Mouse (Mus musculus) right cerebral cortex, postnatal 4 days (tissue): Measurements from ENCODE around the gene Ncoa3.

Experiments
- DNase-seq: peaks from one replicate; pipeline ENCODE4 v3.0.0-alpha.2; 2022

Gene Ncoa3

DNA sequence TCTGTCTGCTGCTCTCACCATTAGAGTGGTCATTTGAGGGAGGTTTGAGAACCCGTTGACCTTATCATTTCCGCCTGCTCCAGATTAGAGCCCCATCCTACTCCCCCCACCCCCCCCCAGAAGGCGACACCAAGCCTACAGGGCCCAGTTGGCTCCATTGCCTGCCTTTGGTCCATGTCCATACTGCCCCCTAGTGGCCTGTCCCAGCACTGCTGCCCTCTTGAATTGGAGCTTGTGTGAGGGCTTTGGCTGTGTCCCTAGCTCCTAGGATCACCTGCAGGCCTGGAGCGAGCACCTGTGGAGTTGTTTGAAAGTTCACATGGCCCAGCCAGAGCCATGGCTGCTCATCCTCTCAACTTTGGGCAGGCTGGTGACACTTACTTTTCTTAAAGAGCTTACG lies 89.8 kb downstream of the Ncoa3 start:
- peak; percentile 79 for DNase-seq

DNA sequence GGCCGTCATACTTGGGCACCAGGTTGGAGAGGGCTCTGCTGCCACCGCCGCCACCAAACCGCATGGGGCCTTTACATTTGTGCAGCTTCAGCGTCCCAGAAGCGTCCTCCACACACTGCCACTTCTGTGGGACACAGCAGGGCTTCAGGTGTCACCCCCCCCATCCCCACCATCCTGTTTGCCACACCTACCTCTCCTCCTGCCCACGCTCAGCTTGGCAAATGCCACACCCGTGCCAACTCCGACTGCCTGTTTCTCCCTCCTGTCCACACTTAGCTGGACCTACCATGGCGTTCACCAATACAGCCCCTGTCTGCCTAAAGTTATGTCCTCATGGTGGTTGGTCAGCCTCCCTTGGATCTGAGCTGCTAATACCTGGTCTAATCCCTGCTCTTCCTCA lies 90.2 kb downstream of the Ncoa3 start:
- DNase-seq = no peak

DNA sequence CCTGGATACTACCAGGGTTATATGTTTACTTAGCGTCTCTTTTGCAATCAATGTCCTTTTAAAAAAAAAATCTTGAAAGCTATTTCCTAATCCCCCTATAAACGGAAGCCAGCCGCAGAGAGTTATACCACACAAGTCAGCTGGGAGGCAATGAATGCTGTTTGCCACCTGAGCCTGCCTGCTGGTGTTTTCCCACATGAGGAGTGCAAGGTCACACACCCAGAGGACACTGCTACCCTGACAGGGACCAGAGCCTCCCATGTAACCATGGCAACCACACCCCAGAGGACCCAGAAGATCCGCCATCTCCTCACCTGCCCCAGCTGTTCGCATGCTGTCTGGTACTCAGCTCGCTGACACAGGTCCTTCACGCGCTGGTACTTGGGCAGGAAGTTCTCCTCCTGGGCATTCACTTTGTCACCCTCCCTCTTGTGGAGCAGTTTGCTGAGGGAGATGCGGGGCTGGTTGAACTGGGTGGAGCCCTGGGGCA lies 91.2 kb downstream of the Ncoa3 start:
- DNase-seq = no peak

DNA sequence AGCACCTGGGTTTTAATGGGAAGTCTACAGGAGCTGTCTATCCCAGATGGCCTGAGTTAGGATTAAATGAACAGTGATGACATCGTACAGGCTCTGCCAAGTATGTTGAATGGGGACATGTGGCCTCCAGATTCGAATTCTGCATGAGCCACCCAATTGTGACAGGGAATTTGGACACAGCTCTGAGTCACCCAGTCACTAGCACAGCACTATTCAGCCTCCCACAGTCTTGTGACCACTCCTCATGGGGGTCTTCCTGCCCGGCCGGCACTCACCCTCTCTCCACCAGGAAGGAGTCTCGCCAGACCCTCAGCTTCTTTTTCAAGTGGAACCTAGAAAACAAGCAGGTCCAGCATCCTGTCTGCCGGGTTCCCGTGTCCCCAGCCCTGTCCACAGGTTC lies 91.7 kb downstream of the Ncoa3 start:
- no peak for DNase-seq

DNA sequence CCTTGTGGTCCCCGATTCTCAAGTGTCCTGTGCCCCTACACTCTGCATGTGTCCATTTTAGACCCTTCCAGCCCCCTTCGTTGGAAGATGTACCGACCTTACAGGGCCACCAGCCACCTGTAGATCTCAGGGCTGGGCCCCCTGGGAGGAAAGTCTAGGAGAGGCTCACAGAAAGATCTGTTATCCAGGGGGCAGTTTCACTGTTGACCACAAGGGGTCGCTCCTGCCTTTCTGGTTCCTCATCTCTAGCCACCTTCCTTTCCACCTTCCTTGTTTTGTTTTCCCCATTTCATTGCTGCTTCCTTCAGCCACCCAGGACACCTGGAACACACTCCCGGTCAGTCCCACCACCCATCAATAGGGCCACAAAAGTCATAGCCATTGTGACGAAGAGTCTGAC lies 92.5 kb downstream of the Ncoa3 start:
- peak; percentile 84 for DNase-seq

DNA sequence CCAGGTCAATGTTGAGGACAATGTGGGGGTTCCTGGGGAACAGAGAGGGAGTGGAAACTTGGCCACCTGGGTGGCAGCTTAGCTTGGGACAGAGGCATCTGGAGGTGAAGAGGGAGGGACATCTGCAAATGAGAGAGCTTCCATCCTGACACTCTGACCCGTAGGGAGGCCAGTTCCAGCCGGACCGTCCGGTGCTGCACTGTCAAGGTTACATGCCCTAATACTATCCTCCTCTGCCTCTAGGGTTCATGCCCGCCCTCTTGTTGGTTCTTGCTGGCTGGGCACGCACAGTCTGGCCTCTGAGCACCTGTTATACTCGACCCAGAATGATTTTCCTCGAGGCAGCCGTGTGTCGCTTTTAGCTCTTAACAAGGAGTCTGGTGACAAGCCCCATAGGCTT lies 93.3 kb downstream of the Ncoa3 start:
- DNase-seq = no peak

DNA sequence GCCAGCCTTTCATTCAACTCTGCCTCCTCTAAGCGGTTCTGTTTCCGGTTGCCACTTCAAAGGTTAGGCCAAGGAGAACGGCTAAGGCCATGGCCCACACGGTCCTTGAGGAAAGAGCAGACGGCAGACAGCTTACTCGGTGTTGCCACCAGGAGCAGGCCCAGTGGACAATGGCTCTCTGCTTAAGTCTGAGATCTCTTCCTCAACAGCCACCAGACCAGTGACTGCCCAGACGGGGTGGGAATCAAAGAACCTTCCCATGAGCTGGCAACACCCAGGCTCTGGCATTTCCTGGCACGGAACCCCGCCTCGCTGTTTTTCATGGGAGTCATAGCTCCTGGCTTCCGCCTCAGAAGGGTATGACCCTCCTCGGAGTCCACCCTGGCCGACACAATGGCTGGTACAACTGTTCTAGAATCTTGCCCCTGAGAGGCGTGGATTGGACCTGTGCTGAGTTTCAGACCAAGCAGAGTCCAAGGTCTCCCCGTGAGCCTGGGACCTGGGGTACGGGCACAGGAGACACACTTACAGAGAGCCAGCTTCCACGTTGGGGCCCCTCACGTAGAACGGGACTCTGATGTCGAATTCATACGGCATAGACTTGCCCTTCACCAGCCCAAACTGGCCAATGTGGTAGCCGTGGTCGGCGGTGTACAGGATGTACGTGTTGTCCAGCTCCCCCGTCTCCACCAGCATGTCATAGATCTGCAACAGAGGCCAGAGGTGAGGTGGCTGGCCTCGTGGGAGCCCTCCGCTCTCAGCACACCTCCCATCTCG lies 94.2 kb downstream of the Ncoa3 start:
- no peak for DNase-seq

DNA sequence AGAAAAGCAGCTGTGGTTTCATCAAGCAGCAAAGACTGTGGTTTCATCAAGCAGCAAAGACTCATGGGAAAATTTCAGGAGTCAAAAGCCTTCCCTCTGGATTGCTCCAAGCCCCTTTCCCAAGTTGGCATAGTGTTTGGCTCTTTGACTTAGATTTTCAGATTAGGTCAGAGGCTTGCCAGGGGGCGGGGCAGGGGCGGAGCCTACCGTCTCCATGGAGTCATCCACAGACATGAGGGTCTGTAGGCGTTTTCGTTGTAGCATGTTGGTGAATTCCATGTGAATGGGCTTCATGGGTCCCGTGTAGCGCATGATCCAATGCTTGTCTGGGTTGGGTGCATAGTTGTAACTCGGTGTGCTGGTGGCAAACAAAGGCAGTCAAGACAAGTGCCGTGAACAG lies 96.6 kb downstream of the Ncoa3 start:
- no peak for DNase-seq

DNA sequence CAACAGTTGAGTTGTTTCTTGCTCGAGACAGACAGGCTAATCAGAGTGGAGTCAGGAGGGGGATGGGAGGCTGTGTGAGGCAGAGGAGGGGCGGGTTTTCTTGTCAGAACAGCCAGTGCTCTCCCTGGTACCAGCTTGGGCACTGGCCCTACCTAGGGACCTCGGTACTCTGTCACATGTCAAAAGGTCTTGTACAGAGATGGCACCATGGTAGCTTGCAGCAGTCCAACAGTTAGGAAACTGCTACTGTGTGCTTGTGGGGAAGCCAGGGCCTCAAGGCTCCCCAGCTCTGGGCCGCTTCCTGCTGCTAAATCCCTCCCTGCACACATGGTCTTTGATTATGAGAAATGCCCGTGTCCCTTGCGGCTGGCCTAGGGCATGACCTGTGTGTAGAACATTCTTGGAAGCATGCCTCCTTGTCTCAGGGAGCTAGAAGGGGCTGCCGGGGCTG lies 97.7 kb downstream of the Ncoa3 start:
- DNase-seq = no peak

DNA sequence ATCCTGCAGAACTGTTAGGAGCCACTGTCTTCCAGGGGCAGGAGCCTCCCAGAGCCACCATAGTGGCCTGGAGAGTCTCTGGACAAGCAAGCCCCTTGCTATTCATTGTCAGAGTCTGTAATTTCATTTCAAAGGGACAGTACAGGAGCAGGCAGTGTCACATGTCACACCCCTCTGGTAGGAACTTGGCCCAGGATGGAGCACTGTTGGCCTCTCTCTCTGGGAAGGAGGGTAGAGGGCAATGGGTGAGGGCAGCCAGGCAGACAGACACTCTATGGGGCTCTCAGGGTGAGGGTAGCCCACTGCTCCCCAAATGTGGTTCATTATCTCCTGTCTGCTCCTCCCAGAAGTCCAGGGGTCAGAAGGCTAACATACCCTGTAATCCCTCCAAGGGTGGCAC lies 99.2 kb downstream of the Ncoa3 start:
- no peak for DNase-seq

DNA sequence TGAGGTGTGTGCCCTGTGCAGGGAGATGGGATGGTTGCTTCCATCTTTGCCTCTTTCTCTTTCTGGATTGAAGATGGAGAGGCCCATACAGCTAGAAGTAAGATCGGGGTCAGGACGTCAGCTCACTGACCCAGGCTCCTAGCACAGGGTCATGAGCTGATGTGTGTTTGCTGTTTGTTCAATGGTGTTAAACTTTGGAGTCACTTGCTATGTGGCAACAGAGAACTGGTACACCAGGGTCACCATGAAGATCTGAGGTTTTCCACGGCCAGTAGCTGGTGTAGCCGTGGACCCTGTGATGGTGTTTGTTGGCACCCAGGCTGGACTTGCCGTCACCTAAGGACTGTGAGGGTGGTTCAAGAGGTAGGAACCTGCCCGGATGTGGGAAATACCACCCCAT lies 100.0 kb downstream of the Ncoa3 start:
- DNase-seq = no peak

DNA sequence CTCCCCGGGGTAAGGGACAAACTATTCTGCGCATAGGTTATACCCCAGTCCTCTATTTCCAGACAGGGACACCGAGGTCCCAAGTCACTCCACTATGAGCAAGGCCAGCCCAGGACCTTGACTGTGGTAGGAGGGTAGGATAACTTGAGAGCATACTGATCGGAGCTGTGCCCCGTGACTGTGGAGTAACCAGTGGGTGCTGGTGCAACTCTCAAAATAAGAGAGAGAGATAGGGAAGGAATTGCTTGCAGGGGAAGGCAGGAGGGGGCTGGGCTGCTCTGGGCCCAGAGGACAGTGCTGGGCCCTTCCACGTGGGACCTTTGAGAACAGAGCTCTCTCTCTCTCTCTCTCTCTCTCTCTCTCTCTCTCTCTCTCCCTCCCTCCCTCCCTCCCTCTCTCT lies 103.9 kb downstream of the Ncoa3 start:
- DNase-seq = no peak

DNA sequence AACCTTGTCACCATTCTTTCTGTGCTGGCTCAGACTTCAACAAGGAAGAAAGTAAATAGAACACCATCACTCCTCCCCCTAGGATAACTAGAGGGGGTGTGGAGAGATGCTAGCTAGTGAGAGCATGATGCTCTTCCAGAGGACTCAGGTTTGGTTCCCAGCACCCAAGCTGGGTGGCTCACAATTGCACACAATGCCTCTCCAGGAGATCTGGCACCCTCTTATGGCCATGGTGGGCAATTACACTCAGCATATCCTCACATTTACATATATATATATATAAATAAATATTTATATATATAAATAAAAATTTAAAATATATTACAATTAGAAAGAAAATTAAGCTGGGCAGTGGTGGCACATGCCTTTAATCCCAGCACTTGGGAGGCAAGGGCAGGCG lies 104.4 kb downstream of the Ncoa3 start:
- DNase-seq = no peak

DNA sequence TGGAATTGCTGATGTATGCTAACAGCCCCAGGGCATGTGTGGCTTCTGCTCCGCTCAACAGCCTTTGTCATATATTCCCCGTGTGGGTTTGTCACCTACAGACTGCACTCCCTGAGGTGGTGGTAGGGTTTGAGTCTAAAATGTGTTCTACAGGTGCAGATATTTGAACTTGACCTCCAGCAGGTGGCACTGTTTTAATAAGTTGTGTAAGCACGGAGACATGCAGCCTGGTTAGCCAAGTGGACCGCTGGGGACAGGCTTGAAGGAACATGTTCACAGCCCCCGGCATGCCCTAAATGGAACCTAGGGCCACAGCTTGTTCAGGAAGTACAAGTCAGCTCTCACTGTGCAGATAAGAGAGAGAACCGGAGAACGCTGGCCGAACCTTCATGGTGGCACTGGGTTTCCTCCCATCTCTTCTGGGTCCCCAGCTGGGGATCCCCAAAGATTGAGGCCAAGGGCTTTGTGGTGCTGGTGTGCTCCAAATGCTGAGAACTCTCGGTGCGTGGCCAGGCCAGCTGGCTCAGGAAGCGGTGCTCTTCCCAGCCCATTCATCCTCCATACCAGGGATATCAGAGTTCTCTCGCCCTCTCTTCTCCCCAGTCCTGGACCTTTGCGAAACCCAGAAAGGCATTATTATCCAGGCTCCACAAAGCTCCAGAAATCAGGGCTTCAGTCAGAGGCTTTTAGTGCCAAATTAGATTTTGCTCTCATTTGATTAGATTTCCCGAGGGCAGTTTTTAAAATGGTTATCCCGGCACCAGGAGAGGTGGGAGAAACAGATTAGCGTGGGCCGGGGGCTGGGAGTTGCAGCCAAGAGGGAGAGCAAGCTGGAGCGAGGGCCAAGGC lies 105.2 kb downstream of the Ncoa3 start:
- no peak for DNase-seq

DNA sequence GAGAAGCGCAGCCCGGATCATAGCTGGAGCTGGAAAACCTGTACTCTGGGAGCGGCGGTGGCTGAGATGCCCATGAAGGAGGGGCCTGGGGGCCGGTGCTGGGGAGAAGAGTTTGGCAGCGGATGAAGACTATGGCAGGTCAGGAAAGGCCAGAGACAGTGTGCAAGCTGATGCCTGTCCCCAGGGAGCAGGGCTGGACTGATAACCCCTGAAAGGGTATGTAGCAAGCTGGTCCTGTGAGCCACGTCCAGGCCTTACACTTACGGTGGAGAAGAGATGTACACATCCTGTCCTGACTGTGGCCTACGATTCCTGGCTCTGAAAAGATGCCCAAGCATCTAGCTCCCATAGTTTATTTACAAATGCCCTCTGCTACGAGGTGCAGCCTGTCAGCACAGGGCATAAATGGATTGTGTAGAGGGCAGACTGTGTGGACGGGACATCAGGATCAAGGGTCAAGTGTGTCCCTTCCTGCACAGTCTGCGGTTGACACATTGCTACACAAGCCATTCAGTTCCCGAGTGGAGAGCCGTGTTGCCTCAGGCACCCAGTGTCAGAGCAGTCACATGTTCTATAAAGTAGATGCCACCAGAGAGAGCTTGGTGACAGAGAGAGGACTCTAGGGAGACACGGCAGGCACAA lies 106.0 kb downstream of the Ncoa3 start:
- no peak for DNase-seq

DNA sequence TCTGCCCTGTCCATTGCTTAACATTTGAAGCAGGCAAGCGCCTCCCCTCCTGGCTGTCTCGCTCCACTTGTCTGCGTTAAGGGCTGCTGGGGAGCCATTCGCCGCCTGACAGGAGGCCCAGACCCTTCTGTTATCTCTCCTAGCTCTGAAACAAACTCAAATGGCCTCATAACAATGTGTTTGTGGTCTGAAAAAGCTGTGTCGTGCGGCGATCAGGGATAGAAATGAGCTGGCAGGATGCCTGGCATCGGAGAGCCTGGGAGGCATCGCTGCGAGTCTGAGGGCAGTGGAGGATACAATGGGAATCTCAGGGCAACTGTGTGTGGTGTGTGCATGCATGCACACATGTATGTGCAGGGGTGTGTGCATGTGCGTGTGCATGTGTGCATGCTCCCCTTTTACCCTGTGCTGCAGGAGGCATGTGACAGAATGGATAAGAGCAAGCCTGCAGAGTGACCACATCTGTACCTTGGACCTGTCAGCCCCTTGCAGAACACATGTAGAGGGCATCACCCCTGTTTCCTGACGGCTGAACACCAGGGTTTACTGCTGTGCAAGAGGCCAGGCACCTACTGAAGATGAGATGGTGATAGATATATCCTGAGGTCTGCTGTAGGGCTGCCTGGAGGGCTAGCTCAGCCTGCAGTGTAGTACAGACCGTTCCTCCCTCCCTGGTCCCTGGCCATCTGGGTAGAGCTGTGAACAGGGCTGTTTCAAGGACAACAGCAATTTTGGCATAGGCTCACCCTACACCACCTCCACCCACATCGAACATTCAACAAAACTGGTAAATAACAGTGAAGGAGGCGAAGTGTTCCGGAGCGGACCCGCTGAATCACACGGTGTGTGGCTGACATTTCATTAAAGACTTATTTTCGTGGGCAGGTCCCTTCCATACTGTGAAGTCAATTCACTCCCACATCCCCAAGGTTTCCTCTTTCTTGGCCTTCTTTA lies 108.2 kb downstream of the Ncoa3 start:
- DNase-seq = peak; percentile 33

DNA sequence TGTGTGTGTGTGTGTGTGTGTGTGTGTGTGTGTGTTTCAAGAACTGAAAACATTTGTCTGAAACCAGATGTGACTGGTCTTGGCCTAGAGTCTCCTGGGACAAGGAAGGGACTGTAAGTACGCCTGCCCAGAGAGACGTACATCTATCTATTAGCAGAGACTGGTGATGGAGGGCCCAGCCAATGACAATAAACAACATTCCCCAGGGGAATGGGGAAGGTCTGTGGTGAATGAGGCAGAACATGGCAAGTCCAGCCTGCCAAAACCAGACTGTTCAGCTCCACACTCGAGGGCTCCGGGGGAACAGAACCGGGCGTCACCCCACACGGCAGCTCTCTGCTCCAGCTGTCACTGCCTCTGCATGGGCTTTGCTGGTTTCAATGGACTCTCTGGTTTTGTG lies 110.5 kb downstream of the Ncoa3 start:
- no peak for DNase-seq

DNA sequence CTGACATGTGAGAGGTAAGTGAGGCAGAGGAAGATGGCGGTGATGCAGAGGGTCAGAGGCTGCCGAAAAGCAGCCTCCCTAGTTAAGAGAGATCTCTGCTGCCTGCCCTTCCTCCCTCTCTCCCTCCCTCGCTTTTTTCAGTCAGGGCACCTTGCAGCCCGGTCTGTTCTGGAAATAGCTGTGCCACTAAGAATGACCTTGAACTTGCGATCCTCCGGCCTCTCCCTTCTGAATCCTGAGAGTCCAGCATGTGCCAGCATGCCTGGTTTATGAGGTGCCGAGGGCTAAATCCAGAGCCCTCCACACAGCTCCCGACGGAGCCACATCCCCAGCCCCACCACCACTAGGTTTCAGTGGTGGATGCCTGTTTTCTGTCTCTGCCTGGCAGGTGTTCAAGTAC lies 113.5 kb downstream of the Ncoa3 start:
- no peak for DNase-seq

DNA sequence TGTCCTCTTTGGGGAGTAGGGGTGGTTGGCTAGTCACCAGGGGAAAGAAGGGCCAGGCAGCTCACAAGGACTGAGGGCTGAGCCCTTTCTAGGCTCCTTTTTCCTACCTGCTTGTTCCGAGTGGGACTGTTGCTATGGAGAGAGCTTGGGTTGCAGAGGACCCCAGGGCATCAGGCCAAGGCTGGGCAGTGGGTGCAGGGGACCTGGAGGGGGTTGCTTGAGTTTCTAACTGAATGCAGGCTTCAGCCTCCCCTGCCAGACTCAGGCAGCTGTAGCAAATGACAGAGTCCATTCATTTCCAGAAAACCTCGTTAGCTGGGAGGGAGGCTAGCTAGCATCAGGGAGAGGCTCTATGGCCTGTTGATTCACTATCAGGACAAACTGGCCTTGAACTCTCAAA lies 114.2 kb downstream of the Ncoa3 start:
- peak; percentile 63 for DNase-seq

DNA sequence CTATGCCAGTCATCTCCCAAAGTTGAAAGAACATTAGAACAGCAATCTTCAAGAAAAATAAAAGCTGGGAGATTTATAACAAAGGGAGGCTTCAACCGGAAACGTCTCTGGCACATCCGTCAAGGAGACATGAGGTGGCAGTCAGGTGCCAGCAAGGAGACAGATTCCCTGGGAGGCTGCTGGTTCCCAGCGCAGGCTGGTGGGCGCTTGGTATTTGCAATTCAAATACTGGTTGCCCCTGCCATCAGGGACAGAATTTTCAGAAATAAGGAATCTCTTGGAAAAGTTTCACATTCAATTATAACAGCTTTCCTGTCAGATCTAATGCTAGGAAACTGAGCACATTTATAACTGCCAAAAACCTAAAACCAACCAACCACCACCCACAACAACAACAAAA lies 115.5 kb downstream of the Ncoa3 start:
- DNase-seq = peak; percentile 30

DNA sequence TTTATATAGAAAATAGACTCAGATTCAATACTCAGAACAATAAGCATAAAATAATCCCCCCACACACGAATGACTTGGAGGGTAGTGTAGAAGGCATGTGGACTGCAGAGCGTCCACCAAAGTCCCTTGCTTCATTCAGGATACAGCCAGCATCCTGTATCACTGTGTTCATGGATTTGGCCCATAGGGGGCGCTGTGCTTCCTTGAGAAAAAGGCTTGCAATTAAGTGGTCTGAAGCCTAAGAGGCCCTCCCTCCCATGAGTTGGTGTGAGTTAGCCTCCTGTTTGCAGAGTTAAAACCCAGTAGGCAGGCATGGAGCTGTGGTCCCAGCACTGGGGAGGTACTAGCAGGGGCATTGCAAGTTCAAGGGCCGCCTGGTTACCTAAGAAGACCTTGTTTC lies 115.9 kb downstream of the Ncoa3 start:
- DNase-seq = peak; percentile 92

DNA sequence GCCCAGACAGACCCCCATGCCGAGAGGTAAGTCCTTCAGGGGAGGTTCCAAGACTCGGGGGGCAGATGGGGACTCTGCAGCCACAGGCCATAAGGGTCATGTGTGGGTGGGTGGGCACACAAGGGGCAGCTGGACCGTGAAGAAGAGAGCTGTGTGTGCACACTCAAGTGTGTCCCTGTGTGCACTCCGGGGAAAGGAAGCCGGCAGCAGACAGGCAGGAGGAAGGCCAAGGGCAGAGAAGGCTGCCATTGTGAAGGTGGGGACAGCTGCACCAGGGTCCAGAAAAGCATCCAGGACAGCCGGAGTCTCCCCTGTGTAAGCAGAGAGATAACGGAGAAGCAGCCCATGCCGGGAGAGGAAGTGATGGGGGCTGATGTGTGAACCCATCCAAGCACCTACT lies 118.3 kb downstream of the Ncoa3 start:
- DNase-seq = no peak

DNA sequence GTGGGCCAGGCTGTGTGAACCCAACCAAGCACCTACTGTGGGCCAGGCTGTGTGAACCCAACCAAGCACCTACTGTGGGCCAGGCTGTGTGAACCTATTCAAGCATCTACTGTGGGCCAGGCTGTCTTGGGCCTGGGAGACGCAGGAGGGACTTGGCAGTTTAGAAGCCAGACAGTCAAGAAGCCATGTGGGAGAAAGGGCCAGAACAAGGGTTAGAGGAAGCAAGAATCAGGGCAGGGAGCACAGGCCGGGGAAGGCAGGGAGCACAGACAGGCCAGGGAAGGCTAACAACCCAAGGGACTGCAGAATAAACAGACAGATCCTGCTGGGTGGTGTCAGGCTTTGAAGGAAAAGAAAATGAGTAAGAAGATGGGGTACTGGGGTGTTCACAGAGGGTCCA lies 118.8 kb downstream of the Ncoa3 start:
- DNase-seq = no peak
